Mouse (Mus musculus): ENCODE measurements at regions not wholly inside any gene's neighbourhood (a gene's known extent, or its start where the extent isn't known, plus 50 kb on each side); places are given as distances from the start of the nearest gene placed in this dataset.

- H3K9me3 ChIP-seq (ENCODE audit: low read depth, low read length), result no peaks in the 10 kb centered on the region
- H3K27ac ChIP-seq (ENCODE audit: low read depth), result no peak overlapping the region
- H3K36me3 ChIP-seq (ENCODE audit: insufficient read depth), result no peaks in the 10 kb centered on the region
- H3K4me1 ChIP-seq (ENCODE audit: insufficient read depth), result no peaks in the 10 kb centered on the region
- no peak overlapping the region for H3K4me2 ChIP-seq
- 72% methylated on average over 3 of the region's 3 CpGs for WGBS
- no peak for TF ChIP-seq CTCF (IDR thresholded peaks at IDR 0.05; ENCODE audit: low read depth)
- H3K9ac ChIP-seq, result no peak overlapping the region
- no peaks in the 10 kb centered on the region for H3K27me3 ChIP-seq (ENCODE audit: insufficient read depth, low read length)
- DNase-seq, result no peak
- H3K4me3 ChIP-seq (ENCODE audit: low read depth, low read length), result no peak overlapping the region
- ATAC-seq (ENCODE audit: insufficient read depth), result no peak
Measured at GRCm38 (mm10) chr16:50092780-50093179, 292.4 kb downstream of the Cd47 start.

GRCm38 (mm10) chr16:50095858-50096551 is 295.7 kb downstream of the Cd47 start:
- 48% methylated on average over 6 of the region's 6 CpGs for WGBS
- H3K4me3 ChIP-seq (ENCODE audit: low read depth, low read length), result no peak overlapping the region
- DNase-seq (no peak), ATAC-seq (ENCODE audit: insufficient read depth) (no peak)
- no peaks in the 10 kb centered on the region for H3K4me1 ChIP-seq (ENCODE audit: insufficient read depth)
- H3K9me3 ChIP-seq (ENCODE audit: low read depth, low read length), result no peaks in the 10 kb centered on the region
- no peak for TF ChIP-seq CTCF (IDR thresholded peaks at IDR 0.05; ENCODE audit: low read depth)
- no peaks in the 10 kb centered on the region for H3K36me3 ChIP-seq (ENCODE audit: insufficient read depth)
- H3K27ac ChIP-seq (ENCODE audit: low read depth), result no peak overlapping the region
- no peaks in the 10 kb centered on the region for H3K27me3 ChIP-seq (ENCODE audit: insufficient read depth, low read length)
- no peak overlapping the region for H3K4me2 ChIP-seq
- no peak overlapping the region for H3K9ac ChIP-seq

- Histone ChIP-seq H3K27ac (ENCODE audit: low read depth) (no peak overlapping the region), H3K27me3 (ENCODE audit: insufficient read depth, low read length) (no peaks in the 10 kb centered on the region), H3K4me3 (ENCODE audit: low read depth, low read length) (no peak overlapping the region), H3K9me3 (ENCODE audit: low read depth, low read length) (no peaks in the 10 kb centered on the region), H3K36me3 (ENCODE audit: insufficient read depth) (no peaks in the 10 kb centered on the region), H3K9ac (no peak overlapping the region), H3K4me1 (ENCODE audit: insufficient read depth) (no peaks in the 10 kb centered on the region), H3K4me2 (no peak overlapping the region)
- DNase-seq (no peak), ATAC-seq (ENCODE audit: insufficient read depth) (no peak)
- no peak for TF ChIP-seq CTCF (IDR thresholded peaks at IDR 0.05; ENCODE audit: low read depth)
- WGBS, result 78% methylated on average over 2 of the region's 2 CpGs
Measured at GRCm38 (mm10) chr16:50096563-50096962, 296.2 kb downstream of the Cd47 start.

GRCm38 (mm10) chr16:50103340-50103739 is 303.0 kb downstream of the Cd47 start:
- no peaks in the 10 kb centered on the region for H3K27me3 ChIP-seq (ENCODE audit: insufficient read depth, low read length)
- H3K9me3 ChIP-seq (ENCODE audit: low read depth, low read length), result no peaks in the 10 kb centered on the region
- no peak overlapping the region for H3K9ac ChIP-seq
- H3K4me2 ChIP-seq, result no peak overlapping the region
- no peak overlapping the region for H3K4me3 ChIP-seq (ENCODE audit: low read depth, low read length)
- no peaks in the 10 kb centered on the region for H3K4me1 ChIP-seq (ENCODE audit: insufficient read depth)
- no peak for TF ChIP-seq CTCF (IDR thresholded peaks at IDR 0.05; ENCODE audit: low read depth)
- DNase-seq (peak; percentile 69), ATAC-seq (ENCODE audit: insufficient read depth) (no peak)
- no peak overlapping the region for H3K27ac ChIP-seq (ENCODE audit: low read depth)
- H3K36me3 ChIP-seq (ENCODE audit: insufficient read depth), result no peaks in the 10 kb centered on the region
- whole genome bisulfite sequencing, result 58% methylated on average over 7 of the region's 7 CpGs

- 89% methylated on average over 7 of the region's 7 CpGs for WGBS
- no peak for ATAC-seq (ENCODE audit: insufficient read depth)
Measured at GRCm38 (mm10) chr16:50118150-50118549, 314.0 kb downstream of the Bbx start.

GRCm38 (mm10) chr16:50122460-50122859 is 309.7 kb downstream of the Bbx start:
- Histone ChIP-seq H3K9ac (no peak overlapping the region), H3K4me1 (ENCODE audit: insufficient read depth) (no peaks in the 10 kb centered on the region), H3K4me3 (ENCODE audit: low read depth, low read length) (no peak overlapping the region), H3K27ac (ENCODE audit: low read depth) (no peak overlapping the region), H3K36me3 (ENCODE audit: insufficient read depth) (no peaks in the 10 kb centered on the region), H3K9me3 (ENCODE audit: low read depth, low read length) (no peaks in the 10 kb centered on the region; the same call in 1 of the 2 replicates), H3K4me2 (no peak overlapping the region), H3K27me3 (ENCODE audit: insufficient read depth, low read length) (no peaks in the 10 kb centered on the region)
- DNase-seq, result no peak
- no peak for ATAC-seq (ENCODE audit: insufficient read depth)
- WGBS, result 63% methylated on average over 2 of the region's 2 CpGs
- TF ChIP-seq CTCF (IDR thresholded peaks at IDR 0.05; ENCODE audit: low read depth), result no peak

More at GRCm38 (mm10) chr16:50118150-50118549, 314.0 kb downstream of the Bbx start:
- Histone ChIP-seq H3K9ac (no peak overlapping the region), H3K4me2 (no peak overlapping the region), H3K4me1 (ENCODE audit: insufficient read depth) (no peaks in the 10 kb centered on the region), H3K4me3 (ENCODE audit: low read depth, low read length) (no peak overlapping the region), H3K9me3 (ENCODE audit: low read depth, low read length) (no peaks in the 10 kb centered on the region; the same call in 1 of the 2 replicates), H3K36me3 (ENCODE audit: insufficient read depth) (no peaks in the 10 kb centered on the region), H3K27ac (ENCODE audit: low read depth) (no peak overlapping the region), H3K27me3 (ENCODE audit: insufficient read depth, low read length) (no peaks in the 10 kb centered on the region)
- peak; percentile 34 for TF ChIP-seq CTCF (IDR thresholded peaks at IDR 0.05; ENCODE audit: low read depth)
- DNase-seq, result no peak

GRCm38 (mm10) chr16:50124646-50125045 is 307.5 kb downstream of the Bbx start:
- Histone ChIP-seq H3K9me3 (ENCODE audit: low read depth, low read length) (no peaks in the 10 kb centered on the region), H3K4me2 (no peak overlapping the region), H3K9ac (no peak overlapping the region), H3K4me3 (ENCODE audit: low read depth, low read length) (no peak overlapping the region), H3K36me3 (ENCODE audit: insufficient read depth) (no peaks in the 10 kb centered on the region), H3K27me3 (ENCODE audit: insufficient read depth, low read length) (no peaks in the 10 kb centered on the region), H3K4me1 (ENCODE audit: insufficient read depth) (no peaks in the 10 kb centered on the region), H3K27ac (ENCODE audit: low read depth) (no peak overlapping the region)
- WGBS, result 86% methylated on average over 4 of the region's 4 CpGs
- no peak for DNase-seq
- no peak for TF ChIP-seq CTCF (IDR thresholded peaks at IDR 0.05; ENCODE audit: low read depth)
- no peak for ATAC-seq (ENCODE audit: insufficient read depth)
